Mouse (Mus musculus) forebrain, embryonic 14.5 days (tissue): Measurements from ENCODE around the gene Dbh. TPM values are rescaled to one million over a fixed set of nuclear protein-coding genes. Genes with fewer than 3 reads are reported as not detected.
A peak's percentile ranks its signal among the peaks of the same experiment; 100 is the strongest.

Experiments used
- ATAC-seq: fragments of 200-750 bp; cut with Nextera tagmentation; 2 replicates; pipeline ENCODE4 v1.8.0; 2017; ENCODE audit warnings: mild to moderate bottlenecking, moderate library complexity
- DNase-seq: peaks from one replicate; pipeline ENCODE4 v3.0.0-alpha.2; 2015; ENCODE audit warnings: low spot score
- H3K27ac ChIP-seq: fragments of 300-500 bp; sonication (generic); 2 replicates; pipeline ENCODE4 v1.5.1; 2014; ENCODE audit warnings: low read depth, mild to moderate bottlenecking, control low read depth, low read length, moderate library complexity
- H3K27me3 ChIP-seq: fragments of 300-500 bp; sonication (generic); replicated peaks from 2 replicates; pipeline ENCODE4 v1.6.1; 2014; ENCODE audit warnings: low read length, control low read depth, mixed read lengths; ENCODE audit not compliant: control insufficient read depth, insufficient read depth
- H3K36me3 ChIP-seq: fragments of 300-500 bp; sonication (generic); 2 replicates; pipeline ENCODE4 v1.6.1; 2014; ENCODE audit warnings: low read length, control low read depth; ENCODE audit not compliant: control insufficient read depth, insufficient read depth
- H3K4me1 ChIP-seq: fragments of 300-500 bp; sonication (generic); 2 replicates; pipeline ENCODE4 v1.6.1; 2014; ENCODE audit warnings: antibody characterized with exemption, low read length, control low read depth; ENCODE audit not compliant: control insufficient read depth, insufficient read depth
- H3K4me2 ChIP-seq: fragments of 300-500 bp; sonication (generic); 2 replicates; pipeline ENCODE4 v1.6.1; 2014; ENCODE audit warnings: mild to moderate bottlenecking, control low read depth, low read length
- H3K4me3 ChIP-seq: fragments of 300-500 bp; sonication (generic); 2 replicates; pipeline ENCODE4 v1.5.1; 2014; ENCODE audit warnings: low read depth, low read length, control low read depth
- H3K9ac ChIP-seq: fragments of 300-500 bp; sonication (generic); 2 replicates; pipeline ENCODE4 v1.6.1; 2014; ENCODE audit warnings: mild to moderate bottlenecking, low read length, control low read depth, moderate library complexity
- H3K9me3 ChIP-seq: fragments of 300-500 bp; sonication (generic); replicated peaks from 2 replicates; pipeline ENCODE4 v1.6.1; 2016; ENCODE audit warnings: low read length, control low read depth, mixed read lengths; ENCODE audit not compliant: control insufficient read depth
- WGBS: fragments of 180-500 bp; shearing (Covaris S2); extraction: QIAGEN DNeasy Blood & Tissue Kit; methylation state at CpG from one replicate; pipeline ENCODE4 v1.1.7; 2014; 5-methylcytosine and 5-hydroxymethylcytosine counted together
- polyA plus RNA-seq: library from polyadenylated mRNA; unstranded; fragments of >200 nt; fragmentation: Nextera tagmentation; extraction: Ambion mirVana; gene quantifications from 2 replicates; pipeline ENCODE4 v1.2.1, GENCODE M21; 2014

The Dbh gene
- polyA plus RNA-seq = not detected in 2 replicates

DNA sequence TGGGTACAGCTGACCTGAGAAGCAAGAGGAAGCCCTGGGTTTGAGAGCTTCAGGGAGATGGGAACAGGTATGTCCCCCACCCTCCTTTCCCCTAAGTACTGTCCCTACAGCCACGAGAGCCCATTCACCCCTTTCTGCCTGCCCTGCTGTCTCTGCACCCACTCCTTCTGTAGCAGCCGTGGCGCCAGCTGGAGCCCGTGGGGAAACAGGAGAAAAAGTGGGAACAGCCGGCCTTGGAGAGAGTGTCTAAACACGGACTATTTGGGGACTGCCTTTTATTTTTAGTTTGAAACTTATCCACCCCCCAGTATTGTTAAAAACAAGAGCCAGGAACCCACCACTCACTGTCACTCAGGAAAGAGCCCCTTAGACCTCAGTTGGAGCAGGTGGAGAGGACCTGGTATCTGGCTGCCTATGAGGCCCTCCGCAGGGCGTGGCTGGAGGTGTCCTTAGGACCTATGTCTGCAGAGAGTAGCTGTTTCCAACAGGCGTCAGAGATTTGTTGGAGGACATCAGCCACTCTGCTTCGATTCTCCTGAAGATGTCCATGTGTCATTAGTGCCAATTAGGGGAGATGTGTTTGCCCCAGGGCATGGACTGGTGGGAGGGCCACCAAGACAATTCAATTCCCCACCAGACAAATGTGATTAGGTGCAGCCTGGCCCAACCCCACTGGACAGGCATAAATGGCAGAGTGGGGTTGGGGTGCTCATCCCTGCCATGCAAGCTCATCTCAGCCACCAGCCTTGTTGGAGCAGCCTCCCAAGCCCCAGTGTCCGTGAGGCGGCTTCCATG is at the start of gene Dbh:
Dbh (plus strand) TSS at position 438 of the 795 bp plus-strand sequence.
- no peak within 1 kb of the TSS for H3K4me3 ChIP-seq
- no peak within 1 kb of the TSS for H3K9ac ChIP-seq
- H3K27me3 ChIP-seq = no peaks in the 10 kb centered on the region
- 81% methylated on average over 12 of the region's 12 CpGs for WGBS
- DNase-seq (no peak), ATAC-seq (no peak)
- H3K27ac ChIP-seq = no peak within 1 kb of the TSS
- H3K9me3 ChIP-seq = no peaks in the 10 kb centered on the region
- no peak within 1 kb of the TSS for H3K4me2 ChIP-seq
- H3K36me3 ChIP-seq = no peaks in the 10 kb centered on the region
- H3K4me1 ChIP-seq = 0 out of 2 replicates have a peak, but pooled peaks cover 2% of the 10 kb centered on the region

GRCm38 (mm10) chr2:27118452-27118851 is 46.6 kb upstream of the Dbh start:
- no peak for DNase-seq

GRCm38 (mm10) chr2:27119766-27120165 is 45.3 kb upstream of the Dbh start:
- Histone ChIP-seq H3K27me3 (no peaks in the 10 kb centered on the region), H3K36me3 (no peaks in the 10 kb centered on the region), H3K27ac (no peak overlapping the region), H3K4me3 (no peak overlapping the region), H3K4me2 (no peak overlapping the region), H3K9me3 (no peaks in the 10 kb centered on the region), H3K9ac (no peak overlapping the region), H3K4me1 (peaks cover 15% of the 10 kb centered on the region)
- DNase-seq (no peak), ATAC-seq (no peak)
- 76% methylated on average over 2 of the region's 2 CpGs for WGBS

More at GRCm38 (mm10) chr2:27118452-27118851, 46.6 kb upstream of the Dbh start:
- no peak overlapping the region for H3K4me3 ChIP-seq
- H3K9me3 ChIP-seq = no peaks in the 10 kb centered on the region
- WGBS = 72% methylated on average over 4 of the region's 4 CpGs
- H3K4me2 ChIP-seq = no peak overlapping the region
- H3K27ac ChIP-seq = no peak overlapping the region
- ATAC-seq = no peak
- no peaks in the 10 kb centered on the region for H3K27me3 ChIP-seq
- H3K9ac ChIP-seq = no peak overlapping the region
- H3K36me3 ChIP-seq = no peaks in the 10 kb centered on the region
- H3K4me1 ChIP-seq = peaks cover 15% of the 10 kb centered on the region

GRCm38 (mm10) chr2:27120241-27120641 is 44.8 kb upstream of the Dbh start:
- Histone ChIP-seq H3K9me3 (no peaks in the 10 kb centered on the region), H3K27me3 (no peaks in the 10 kb centered on the region), H3K4me2 (no peak overlapping the region), H3K36me3 (no peaks in the 10 kb centered on the region), H3K9ac (no peak overlapping the region), H3K4me3 (no peak overlapping the region), H3K27ac (no peak overlapping the region), H3K4me1 (peaks cover 15% of the 10 kb centered on the region)
- DNase-seq = peak; percentile 49
- 48% methylated on average over 8 of the region's 8 CpGs for WGBS
- ATAC-seq = peak; percentile 20; the same call in 1 of the 2 replicates

DNA sequence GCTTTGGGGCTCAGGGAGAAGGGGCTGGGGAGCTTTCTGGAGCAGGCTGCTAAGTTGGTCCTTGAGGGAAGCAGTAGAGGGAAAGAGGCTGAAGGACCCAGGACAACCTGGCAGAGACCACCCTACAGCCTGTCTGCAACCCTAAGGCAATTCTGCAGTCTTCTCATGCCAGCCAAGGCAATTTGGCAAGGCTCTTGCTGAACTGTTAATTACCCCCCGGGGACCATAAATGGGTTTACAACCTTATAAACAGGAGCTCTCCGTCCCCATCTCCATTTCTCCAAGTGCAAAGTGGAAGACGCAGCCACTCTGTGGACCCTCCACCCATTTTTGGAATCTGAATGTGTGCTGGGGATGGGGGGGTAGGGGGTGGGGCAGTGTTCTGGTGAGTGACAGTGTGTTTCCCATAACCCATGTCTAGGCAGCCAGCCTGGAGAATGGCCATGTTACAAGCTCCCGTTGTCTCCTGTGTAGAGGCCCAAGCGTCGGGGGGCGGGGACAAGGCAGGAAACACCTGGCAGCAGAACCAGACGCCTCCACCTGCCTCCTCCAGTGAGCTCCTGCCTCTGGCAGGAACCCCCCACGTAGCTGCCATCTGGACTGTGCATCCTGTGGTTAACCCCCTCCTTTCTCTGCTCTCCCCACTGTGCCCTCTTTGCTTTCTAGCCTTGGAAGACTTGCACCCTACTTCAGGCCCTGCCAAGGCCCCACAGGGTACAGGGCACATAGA is 43.2 kb upstream of the Dbh start:
- peak overlapping the region; percentile 17; the same call in 1 of the 2 replicates for H3K27ac ChIP-seq
- no peak overlapping the region for H3K4me3 ChIP-seq
- DNase-seq (peak; percentile 56), ATAC-seq (no peak; the same call in 1 of the 2 replicates)
- H3K4me1 ChIP-seq = peaks cover 15% of the 10 kb centered on the region
- no peak overlapping the region for H3K4me2 ChIP-seq
- H3K9me3 ChIP-seq = no peaks in the 10 kb centered on the region
- H3K27me3 ChIP-seq = no peaks in the 10 kb centered on the region
- 25% methylated on average over 9 of the region's 9 CpGs for WGBS
- no peak overlapping the region; the same call in 1 of the 2 replicates for H3K9ac ChIP-seq
- H3K36me3 ChIP-seq = no peaks in the 10 kb centered on the region

- DNase-seq (no peak), ATAC-seq (no peak)
- H3K9me3 ChIP-seq = no peaks in the 10 kb centered on the region
Observed at GRCm38 (mm10) chr2:27122578-27122977, 42.5 kb upstream of the Dbh start.

DNA sequence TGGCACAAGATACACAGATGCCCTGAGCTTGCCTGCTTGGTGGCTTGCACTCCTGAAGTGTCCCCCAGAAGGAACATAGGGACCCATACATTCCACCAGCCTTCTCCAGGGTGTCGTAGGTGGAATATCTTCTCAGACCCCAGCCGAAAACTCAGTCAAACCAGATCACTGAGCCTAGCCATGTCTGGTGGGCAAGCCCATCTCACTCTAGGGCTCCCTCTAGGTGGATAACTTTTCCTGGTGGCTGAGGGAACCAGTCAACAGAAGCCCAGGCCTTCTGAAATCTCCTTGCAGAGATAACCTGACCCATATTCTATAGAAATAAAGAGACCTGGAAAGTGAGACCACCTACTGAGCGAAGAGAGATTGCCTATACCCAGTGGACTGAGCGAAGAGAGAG is 41.9 kb upstream of the Dbh start:
- Histone ChIP-seq H3K27me3 (no peaks in the 10 kb centered on the region), H3K4me3 (no peak overlapping the region), H3K4me1 (peaks cover 15% of the 10 kb centered on the region), H3K9ac (no peak overlapping the region), H3K36me3 (no peaks in the 10 kb centered on the region), H3K4me2 (no peak overlapping the region), H3K9me3 (no peaks in the 10 kb centered on the region), H3K27ac (no peak overlapping the region)
- DNase-seq (no peak), ATAC-seq (no peak)
- 91% methylated on average over 4 of the region's 4 CpGs for WGBS

More at GRCm38 (mm10) chr2:27122578-27122977, 42.5 kb upstream of the Dbh start:
- Histone ChIP-seq H3K36me3 (no peaks in the 10 kb centered on the region), H3K9ac (no peak overlapping the region; the same call in 1 of the 2 replicates), H3K4me2 (no peak overlapping the region), H3K27ac (peak overlapping the region; percentile 17; the same call in 1 of the 2 replicates), H3K4me1 (peaks cover 15% of the 10 kb centered on the region), H3K27me3 (no peaks in the 10 kb centered on the region), H3K4me3 (no peak overlapping the region)
- 47% methylated on average over 9 of the region's 9 CpGs for WGBS

- DNase-seq (no peak), ATAC-seq (no peak)
- Histone ChIP-seq H3K4me3 (no peak overlapping the region), H3K36me3 (no peaks in the 10 kb centered on the region), H3K27me3 (no peaks in the 10 kb centered on the region), H3K27ac (no peak overlapping the region), H3K4me1 (peaks cover 11% of the 10 kb centered on the region), H3K9ac (no peak overlapping the region), H3K9me3 (no peaks in the 10 kb centered on the region), H3K4me2 (no peak overlapping the region)
- WGBS = 45% methylated on average over 10 of the region's 10 CpGs
Observed at GRCm38 (mm10) chr2:27125979-27126378, 39.1 kb upstream of the Dbh start.
